Mouse (Mus musculus) right cerebral cortex, adult 18-20 months (tissue): ENCODE measurements around the gene Ahsg.
A peak's percentile ranks its signal among the peaks of the same experiment; 100 is the strongest.

Source experiments
- DNase-seq: peaks from one replicate; pipeline ENCODE4 v3.0.0; 2022; ENCODE audit warnings: mixed read lengths

Gene Ahsg

DNA sequence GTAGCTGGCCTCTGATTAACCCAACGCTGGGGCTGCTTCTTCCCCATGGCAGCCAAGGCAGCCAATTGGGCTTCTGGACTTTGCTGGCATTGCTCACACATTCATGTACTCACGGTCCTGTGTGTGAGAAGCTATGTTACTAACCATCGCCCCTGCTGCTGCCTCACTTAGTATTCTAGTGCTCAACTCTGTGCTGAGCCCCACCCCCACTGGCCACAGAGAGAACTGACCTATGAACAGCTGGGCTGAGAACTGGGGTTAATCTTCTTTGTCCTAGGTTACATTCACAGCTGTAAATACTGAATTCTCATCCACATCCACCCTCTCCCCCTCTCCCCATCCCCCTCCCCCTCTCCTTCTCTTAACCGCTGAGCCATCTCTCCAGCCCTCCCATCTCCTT lies 2.2 kb upstream of the Ahsg start:
- no peak for DNase-seq

DNA sequence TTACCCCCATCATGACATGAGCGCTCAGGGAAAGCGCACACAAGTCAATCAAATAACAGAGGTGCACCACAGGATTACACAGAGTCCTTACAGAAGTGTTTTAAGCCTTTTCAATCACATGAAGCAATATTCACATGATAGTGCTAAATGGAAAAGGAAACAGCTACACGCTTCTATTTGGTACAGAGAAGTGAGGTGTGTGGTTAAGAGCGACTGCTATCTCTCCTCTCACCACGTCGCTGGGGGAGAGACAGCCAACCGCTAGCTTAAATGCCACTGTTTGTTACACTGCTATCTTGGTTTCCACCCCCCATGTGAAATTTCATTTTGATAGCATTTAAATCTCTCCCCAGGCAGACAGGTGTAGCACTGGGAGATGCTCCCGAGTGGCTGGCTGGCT lies 1.4 kb upstream of the Ahsg start:
- DNase-seq: no peak

DNA sequence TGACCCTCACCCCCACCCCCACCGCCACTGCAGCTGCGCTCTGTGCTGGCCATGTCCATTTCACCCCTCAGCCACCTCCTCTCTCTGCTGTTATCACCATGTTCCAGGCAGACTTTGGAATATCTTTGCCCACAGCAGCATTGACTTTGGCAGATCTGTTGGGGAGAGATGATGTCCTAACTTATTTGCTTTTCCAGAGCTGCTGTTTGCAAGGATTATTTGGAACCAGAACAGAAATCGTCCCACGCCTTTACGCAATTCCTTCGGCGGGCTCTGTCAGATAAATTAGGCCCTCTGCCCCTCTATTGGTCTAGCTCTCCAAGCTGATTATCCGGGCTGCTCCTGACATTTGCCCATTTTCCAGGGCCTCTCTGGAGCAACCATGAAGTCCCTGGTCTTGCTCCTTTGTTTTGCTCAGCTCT lies 667 bp downstream of the Ahsg start:
- DNase-seq: no peak

DNA sequence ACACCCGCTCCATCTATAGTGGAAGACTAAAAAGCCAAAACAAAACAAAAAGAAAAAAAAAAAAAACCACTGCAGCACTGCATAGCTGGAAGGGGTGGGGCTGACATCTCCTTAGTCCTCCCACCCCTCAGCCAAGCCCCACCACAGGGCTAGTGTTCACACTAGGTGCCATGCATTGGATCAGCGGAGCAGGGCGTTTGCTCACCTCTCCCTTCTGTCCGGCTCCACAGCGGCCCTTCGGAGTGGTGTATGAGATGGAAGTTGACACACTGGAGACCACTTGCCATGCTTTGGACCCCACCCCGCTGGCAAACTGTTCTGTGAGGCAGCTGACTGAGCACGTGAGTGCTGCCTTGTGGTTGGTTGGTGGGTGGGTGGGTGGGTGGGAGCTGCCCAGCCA lies 3.0 kb downstream of the Ahsg start:
- no peak for DNase-seq

DNA sequence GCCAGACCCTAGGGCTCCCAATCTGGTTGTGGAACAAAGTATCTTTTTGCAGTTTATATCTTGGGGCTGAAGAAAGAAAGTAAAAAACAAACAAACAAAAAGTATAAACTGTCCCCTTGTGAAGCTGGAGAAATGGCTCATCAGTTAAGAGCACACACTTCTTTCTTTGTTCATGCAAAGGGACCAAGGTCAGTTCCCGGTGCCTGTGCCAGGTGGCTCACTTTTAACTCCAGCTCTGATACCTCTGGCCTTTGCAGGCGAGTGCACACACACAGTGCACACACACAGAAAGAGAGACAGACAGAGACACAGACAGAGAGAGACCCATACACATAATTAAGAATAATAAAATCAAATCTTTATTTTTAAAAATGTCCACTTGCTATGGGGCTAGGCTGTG lies 5.5 kb downstream of the Ahsg start:
- no peak for DNase-seq

DNA sequence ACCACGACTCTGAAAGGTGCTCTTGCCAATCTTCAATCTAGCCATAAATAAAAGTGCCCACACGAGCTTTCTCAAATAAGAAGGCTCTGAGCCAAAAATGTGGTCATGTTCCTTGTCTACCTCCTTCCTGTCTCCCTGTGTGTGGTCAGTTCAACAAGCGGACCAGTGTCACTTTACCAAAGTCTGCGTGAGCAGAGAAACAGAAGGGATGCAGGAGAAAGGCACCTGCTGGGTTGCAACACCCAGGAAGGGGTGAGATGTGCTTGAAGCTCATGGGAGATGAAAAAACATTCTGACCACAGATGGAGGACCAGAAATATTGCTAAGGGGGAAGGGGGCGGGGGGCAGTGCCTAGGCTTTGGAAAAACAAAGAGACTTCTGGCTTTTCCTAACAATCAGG lies 8.3 kb downstream of the Ahsg start:
- no peak for DNase-seq

DNA sequence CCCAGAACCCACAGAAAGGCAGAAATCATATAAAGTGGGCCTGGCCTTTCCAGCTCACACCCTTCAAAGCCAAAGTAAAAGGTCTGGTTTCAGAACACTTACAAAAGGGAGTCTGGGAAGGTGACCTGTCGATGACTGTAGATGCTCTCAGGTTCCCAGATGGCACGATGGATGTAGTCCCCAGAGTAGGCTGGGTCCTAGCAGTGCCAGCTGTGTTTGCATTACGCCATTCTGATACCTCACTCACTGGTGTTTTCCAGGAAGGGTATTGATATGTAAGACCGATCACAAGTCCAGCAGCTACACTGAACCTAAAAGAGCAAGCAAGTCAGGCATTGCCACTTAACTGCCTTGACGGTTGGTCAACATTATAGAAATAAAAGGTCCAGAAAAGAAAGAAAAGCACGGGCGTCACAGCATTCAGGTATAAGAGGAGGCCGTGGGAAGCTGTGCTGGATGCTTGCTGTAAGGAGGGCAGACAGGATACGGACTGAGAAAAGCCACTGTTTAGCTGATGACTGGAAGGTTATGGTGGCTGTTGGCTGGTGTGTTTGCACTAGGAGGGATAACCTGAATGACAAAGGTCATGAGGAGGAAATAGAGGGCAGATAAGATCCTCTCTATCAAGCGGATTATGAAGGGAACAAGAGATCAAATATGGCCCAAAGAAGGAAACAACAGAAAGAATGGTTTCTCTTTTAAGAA lies 8.9 kb downstream of the Ahsg start:
- DNase-seq: no peak

DNA sequence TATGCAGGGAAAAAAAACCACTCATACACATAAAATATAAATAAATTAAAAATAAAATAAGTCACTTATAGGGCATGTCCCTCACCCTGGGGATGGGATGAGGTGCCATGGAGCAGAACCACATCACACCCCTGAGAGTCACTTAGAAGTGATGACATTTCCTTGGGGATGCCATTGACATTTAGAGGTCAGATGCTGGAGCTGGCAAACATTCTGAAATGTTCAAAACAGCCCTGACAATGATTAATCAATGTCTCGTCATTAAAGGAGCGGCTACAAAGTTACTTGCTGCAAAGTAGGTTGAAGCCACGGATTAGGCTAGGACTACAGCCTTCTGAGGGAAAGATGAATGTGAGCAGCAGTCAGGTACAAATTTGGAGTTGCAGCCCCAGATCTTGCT lies 10.2 kb downstream of the Ahsg start:
- DNase-seq: no peak

DNA sequence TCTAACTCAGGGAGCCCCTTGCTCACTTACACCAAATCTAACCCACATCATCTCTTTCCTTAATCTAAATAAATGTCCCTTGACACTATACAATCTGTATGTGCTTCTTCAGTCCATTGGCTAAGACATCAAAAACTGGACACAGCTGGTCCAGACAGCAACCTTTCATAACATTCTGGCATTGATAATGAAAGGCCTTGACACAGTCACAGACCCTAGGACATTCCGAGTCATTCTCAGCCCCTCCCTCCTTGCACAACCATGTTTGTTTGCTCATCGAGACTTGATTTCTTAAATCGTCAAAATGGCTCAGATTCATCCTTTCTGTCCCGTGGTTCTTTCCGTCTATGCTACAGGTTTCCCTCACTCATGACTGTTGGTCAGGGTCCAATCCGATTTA lies 18.2 kb downstream of the Ahsg start:
- DNase-seq: no peak

DNA sequence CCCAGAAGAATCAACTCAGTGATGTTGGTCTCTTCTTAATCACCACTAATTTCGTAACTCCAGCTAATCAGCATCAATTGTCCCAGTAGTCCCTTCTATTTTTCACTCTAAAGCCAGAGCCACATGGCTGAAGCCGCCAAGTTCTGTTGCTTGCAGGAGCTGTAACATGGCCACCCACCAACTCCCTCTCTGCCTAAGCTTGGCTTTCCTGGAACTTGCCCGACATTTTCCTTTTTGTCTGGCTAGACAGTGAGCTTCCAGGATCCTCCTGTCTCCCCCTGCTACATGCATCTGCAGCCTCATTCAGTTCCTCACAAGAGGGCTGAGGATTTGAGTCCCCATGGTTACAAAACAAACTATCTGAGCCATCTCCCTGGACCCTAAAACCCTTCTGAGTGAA lies 20.9 kb downstream of the Ahsg start:
- DNase-seq: peak; percentile 8

DNA sequence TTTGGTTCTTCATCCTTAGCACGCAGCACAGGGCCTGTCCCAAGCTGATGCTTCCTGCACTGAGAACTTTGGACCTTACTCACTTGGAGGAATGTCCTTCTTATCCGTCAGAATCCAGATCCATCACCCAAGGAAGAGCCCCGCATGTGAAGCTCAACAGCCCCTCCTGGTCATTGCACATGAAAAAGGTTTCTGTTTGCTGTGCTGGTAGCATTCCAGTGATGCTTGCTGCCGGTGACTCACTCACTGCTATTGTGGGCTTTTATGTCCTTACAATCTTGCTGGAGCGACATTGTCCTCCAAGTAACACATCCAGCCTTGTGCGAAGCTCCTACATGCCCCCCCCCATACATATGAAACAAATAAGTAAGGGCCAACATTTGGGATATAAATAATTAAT lies 21.8 kb downstream of the Ahsg start:
- no peak for DNase-seq

DNA sequence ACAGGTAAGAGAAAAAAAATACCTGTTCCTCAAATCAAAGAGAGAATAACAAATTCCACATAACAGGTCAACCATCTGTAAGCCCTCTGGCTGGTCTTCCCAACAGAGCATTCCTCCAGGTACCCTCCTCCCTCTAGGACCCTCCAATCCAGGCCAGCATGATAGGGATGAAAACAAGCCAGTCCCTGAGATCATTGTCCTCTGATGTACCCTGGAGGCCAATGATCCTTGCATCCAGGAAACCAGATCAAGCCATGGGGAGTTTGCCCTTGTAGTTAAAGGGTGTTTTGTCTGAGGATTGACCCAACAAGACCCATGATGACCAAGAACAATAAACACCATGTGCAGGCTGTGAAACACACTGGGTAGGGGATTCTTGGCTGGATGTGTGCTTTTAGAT lies 23.2 kb downstream of the Ahsg start:
- no peak for DNase-seq

DNA sequence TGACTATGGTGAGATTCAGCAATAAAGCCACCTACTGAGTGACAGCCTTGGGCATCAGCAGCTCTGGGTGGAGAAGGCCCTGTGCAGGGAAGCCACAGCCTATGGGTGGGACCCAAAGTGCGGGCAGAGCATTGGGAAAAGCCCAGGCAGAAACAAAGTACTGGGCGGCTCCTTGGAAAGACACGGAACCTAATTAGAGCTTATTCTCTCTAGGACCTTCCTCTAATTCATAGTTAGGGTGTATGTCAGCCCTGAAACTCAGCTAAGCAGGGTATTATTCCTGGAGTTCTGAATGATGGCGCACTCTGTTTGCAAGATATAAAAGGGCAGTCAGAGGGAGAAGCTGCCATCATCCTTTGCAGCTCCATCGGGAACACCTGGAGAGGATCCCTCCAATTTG lies 27.0 kb downstream of the Ahsg start, which contains the start of gene Fetub:
TSS of gene Fetub (plus strand) at position 301 of the 400 bp plus-strand sequence.
- DNase-seq: no peak

DNA sequence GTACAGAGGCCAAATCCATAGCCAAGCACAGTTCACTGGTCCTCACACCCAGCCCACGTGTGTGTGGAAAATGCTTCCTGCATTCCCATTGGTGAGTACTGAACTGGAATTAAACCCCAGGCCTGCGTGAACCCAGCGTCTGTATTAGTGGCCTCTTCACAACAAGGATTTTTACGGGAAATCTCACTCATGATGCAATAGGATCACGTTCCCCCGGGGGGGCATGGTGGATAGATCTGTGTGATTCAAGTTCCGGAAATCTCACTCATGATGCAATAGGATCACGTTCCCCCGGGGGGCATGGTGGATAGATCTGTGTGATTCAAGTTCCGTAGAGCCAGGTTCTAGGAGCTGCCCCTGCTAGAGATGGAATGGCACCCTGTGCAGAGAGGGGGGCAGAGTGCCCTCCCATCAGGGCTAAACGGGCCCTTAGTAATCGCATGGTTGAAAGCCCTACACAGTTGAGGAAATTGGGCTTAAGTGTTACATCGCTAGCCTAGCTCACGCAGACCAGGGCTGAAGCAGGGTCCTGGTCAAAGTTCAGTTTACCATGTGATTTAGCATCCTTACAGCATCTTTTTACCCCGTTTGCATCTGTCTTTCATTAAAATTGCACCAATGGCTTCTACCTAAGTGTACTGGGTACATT lies 27.7 kb downstream of the Ahsg start:
- DNase-seq: no peak

DNA sequence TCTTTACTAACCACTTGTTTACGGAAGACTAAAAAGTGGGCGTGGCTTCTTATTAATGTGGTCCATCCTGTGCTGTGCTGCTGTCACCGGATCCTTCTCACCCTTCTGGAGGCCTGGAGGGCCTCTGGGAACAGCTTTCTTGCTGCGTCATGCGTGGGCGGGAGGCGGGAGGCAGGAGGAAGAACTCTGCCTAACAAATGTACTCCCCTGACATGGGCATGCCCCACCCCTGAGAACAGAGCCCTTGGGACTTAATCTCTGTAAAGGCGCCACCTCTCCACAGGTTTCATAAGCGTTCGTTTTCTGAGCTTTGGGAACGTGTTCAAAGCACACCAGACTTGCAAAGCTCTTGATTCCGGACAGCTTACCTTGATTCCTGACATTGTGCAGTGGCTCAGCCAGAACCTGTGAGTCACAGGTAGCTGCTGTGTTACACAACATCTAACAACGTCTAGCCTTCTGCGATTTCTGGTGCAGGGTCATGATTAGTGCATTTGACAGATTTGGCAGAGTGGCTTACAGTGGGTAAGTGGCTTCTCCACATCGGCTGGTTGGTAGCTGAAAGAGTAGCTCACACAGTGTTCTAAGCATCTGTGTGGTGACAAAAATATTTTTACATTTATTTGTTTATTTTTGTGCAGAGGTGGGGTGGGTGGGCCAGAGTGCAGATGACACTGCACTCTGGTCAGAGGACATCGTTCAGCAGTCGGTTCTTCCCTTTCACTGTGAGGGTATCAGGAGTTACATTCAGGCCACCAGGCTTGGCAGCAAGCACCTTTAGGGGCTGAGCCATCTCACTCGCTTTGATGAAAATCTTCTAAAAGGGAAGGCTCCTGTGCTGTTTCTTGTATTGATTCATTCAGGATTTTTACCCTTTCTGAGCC lies 29.1 kb downstream of the Ahsg start:
- no peak for DNase-seq

DNA sequence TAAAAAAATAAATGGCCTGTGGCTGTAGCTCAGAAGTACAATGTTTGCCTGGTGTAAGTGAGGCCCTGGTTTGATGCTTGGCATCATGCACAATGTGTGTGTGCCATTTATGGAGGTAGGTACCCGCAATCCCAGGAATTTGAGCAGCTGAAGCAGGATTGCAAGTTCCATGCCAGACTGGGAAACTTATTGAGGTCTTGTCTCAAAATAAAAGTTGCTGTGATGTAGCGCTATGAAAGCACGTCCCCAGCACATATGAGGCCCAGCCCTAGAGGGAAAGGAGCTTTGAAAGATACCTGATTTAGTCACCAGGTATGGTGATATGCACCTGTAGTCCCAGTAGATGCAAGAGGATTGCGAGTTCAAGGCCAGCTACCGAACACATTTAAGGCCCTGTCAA lies 30.7 kb downstream of the Ahsg start:
- DNase-seq: no peak

DNA sequence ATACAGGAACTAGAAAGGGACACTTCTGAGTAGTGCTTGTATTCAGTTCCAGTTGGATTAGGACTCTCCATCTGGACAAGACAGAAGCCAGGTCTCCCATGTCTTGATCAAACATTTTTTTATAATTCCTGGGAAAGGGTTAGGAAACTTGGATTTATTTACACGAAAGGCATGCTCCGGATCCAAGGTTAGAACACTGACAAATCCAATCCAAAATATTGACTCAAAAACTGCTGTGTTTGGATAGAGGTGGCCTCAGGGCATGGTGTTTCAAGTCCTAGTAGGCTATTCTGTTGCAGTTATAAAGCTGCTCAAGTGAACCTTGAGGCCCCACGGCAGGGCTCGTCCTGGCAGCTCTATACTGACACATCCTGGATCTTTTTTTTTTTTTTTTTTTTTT lies 31.4 kb downstream of the Ahsg start:
- DNase-seq: no peak

DNA sequence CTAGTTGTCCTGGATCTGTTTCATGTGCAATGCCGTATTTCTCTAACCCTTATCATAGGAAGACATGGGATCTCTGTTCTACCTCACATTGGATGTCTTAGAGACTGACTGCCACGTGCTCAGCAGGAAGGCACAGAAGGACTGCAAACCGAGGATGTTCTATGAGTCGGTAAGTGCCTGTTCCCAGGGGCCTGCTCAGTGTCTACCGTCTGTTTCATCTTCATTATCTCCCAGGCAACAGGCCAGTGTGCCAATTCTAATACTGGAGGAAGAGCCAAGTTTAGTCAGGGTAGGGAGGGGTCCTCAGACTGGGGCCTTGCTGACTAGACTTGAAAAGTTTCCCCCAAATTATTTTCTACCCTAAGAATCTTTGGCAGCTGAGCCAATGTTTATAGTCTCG lies 38.5 kb downstream of the Ahsg start:
- no peak for DNase-seq

DNA sequence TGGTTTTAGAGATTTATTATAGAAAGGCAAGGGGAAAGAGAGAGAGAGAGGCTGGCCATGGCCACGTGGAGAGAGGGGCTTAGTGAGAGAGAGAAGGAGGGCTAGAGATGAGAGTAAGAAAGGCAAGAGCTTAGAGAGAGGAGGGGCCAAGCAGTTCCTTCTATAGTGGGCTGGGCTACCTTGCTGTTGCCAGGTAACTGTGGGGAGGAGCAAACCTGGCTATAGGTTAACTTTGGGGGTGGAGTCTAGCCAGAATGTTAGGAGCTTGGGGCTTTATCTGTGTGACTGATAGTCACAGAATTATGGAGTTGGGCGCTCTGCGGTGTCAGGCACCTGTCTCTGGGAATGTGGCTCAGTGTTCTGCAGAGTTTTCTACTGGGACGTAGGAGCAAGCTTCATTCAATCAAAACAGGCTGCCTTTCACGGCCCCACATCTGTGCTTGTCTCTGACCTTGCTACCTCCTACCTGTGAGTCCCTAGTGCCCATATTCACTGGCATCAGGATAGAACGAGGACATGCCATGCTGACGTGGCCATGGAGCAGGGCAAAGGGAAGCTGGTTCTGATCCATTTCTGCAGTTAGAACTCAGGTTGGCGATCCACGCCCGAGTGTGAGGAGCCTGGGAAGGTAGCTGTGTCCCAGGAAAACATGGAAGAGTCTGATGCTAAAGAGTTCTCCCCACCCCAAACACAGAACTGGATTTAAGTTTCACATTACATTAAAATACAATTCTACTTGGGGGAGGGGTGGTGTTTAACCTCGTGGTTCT lies 40.5 kb downstream of the Ahsg start:
- DNase-seq: no peak

DNA sequence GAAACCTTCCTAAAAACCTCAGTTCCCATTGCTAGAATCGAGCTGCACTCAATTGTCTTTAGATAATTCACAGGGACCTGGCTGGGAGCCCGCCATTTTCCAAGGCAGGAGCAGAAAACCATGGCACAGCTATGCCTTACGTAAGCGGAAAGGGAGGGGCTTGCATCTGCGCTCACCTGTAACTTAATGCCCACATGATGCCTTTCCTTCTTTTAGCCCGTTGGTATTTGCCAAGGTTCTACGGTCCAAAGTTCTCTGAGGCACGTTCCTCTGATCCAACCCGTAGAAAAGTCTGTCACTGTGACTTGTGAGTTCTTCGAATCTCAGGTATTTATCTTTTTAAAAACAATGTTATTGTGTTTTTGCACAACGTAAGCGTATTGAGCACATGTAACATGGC lies 46.6 kb downstream of the Ahsg start:
- no peak for DNase-seq

DNA sequence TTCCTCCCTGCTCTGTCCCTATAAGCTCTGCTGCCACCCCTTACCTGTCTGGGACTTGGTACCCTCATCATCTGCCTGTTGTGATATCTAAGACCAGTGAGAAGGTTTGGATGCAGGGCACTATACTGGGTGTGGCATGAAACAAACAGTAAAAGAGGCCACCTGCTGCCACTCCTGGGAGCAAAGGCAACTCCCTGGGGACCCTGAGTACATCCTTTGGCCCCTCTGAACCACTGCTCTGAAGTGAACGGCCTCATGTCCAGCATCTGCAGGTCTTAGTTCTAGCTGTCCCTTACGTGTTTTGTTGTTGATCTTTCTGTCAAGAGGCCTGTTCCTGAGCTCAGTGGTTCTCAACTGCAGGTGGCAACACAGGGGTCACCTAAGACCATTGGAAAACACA lies 47.5 kb downstream of the Ahsg start:
- no peak for DNase-seq

DNA sequence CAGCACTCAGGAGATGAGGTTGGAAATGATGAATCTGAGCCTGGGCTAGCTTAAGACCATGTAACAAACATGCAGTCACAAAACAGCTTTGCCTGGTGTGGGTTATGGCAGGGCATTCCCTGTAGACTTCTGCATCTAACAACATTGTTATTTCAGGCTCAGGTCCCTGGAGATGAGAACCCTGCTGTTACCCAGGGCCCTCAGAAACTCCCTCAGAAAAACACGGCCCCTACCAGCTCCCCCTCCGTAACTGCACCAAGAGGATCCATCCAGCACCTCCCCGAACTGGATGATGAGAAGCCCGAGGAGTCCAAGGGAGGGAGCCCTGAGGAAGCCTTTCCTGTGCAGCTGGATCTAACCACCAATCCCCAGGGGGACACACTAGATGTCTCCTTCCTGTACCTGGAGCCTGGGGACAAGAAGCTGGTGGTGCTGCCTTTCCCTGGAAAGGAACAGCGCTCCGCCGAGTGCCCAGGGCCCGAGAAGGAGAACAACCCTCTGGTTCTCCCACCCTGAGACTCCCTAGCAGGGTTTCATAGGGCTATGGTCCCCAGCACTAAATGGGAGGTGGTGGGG lies 48.1 kb downstream of the Ahsg start:
- no peak for DNase-seq
